ENCODE assay signal across 28 mouse cellular contexts in genomic region chr11:57818189-57818588, GRCm38 (mm10). TPM values are rescaled to one million over a fixed set of nuclear protein-coding genes. Genes with fewer than 3 reads are reported as not detected.
DNase-seq lines count a peak whose midpoint lies in the region; TF ChIP-seq lines count a peak whose summit lies in the region.
"Had no signal": no experiment of that assay in that cellular context is flagged by ENCODE, and none has a peak within 500 bp of the region (broad histone marks: within the 10 kb centered on the region; RNA-seq: fewer than 3 reads in every experiment).

No protein-coding gene starts in this region.

- no peak for DNase-seq in layer of hippocampus, adult 2 months (ENCODE audit: low spot score in 2 of 2)
- no peak for DNase-seq in layer of hippocampus, adult 8-10 months (ENCODE audit: low spot score in 2 of 2)
- DNase-seq in thymus, postnatal 14 days, result peak; percentile 28
- DNase-seq in thymus, postnatal 0 days (ENCODE audit: low spot score), result no peak
- DNase-seq in left cerebral cortex, adult 9 months (ENCODE audit: low spot score in 2 of 2), result no peak
- DNase-seq in urinary bladder, adult 2 months (ENCODE audit: low spot score), result no peak
- DNase-seq: cerebellum, adult 8-10 months; heart, postnatal 10 days; kidney, postnatal 4 days; lung, adult 18-20 months; retina, postnatal 1 day had no signal

- 83% methylated on average over 4 of the region's 4 CpGs for WGBS in bone marrow, adult 2 months

- H3K27ac ChIP-seq in layer of hippocampus, adult 2 months, result no peak overlapping the region
- H3K27ac ChIP-seq in bone marrow, adult 2 months (ENCODE audit: control insufficient read depth, insufficient read depth, low read depth, low read length, poor library complexity), result no peak overlapping the region
- H3K27ac ChIP-seq: embryonic facial prominence, embryonic 12.5 days; heart, embryonic 10.5 days; hindbrain, embryonic 12.5 days; limb, embryonic 12.5 days; macrophage; stomach, embryonic 15.5 days had no signal

- peak; percentile 43 for TF ChIP-seq CTCF in layer of hippocampus, adult 2 months (conservative IDR thresholded peaks at IDR 0.05)
- TF ChIP-seq CTCF in bone marrow, adult 2 months (IDR thresholded peaks at IDR 0.05; ENCODE audit: control insufficient read depth, insufficient read depth, low read length), result peak; percentile 34

- no peak overlapping the region for H3K4me3 ChIP-seq in layer of hippocampus, adult 2 months
- no peak overlapping the region for H3K4me3 ChIP-seq in bone marrow, adult 2 months (replicated peaks; ENCODE audit: control insufficient read depth, low read depth, low read length)
- H3K4me3 ChIP-seq: embryonic facial prominence, embryonic 12.5 days; erythroblast, embryonic 14.5 days; heart, embryonic 10.5 days; hindbrain, embryonic 12.5 days; limb, embryonic 12.5 days; stomach, embryonic 15.5 days had no signal

- no peak for TF ChIP-seq POLR2A in bone marrow, adult 2 months (IDR thresholded peaks at IDR 0.05; ENCODE audit: borderline replicate concordance, control insufficient read depth, low read depth, low read length)

- no peaks in the 10 kb centered on the region for H3K4me1 ChIP-seq in bone marrow, adult 2 months (ENCODE audit: control insufficient read depth, insufficient read depth, low read length)
- H3K4me1 ChIP-seq: embryonic facial prominence, embryonic 12.5 days; hindbrain, embryonic 12.5 days; stomach, embryonic 15.5 days had no signal

RNA-seq across cellular contexts. Expression of gene Hand1, which starts 14.4 kb away (rescaled TPM):
- total RNA-seq in layer of hippocampus, adult 2 months (2021), result not detected
- total RNA-seq in layer of hippocampus, adult 8-10 months (2022), result not detected
- polyA plus RNA-seq in thymus, postnatal 0 days (2015; fragmentation: Nextera tagmentation; extraction: Ambion mirVana), result 0.46 and 0.57 TPM in 2 replicates
- not detected in 2 replicates for polyA plus RNA-seq in bone marrow, adult 2 months (2011; ENCODE audit: insufficient read depth, insufficient read length, low replicate concordance, missing spikeins)
- 0.69 and 1.1 TPM in 2 replicates for polyA plus RNA-seq in urinary bladder, adult 2 months (2012; rRNA removed)
- total RNA-seq: G1E; gastrocnemius, postnatal 4 days; layer of hippocampus, postnatal 14 days; left cerebral cortex, postnatal 10 days had no signal
- polyA plus RNA-seq: C2C12; cortical plate, adult 2 months; erythroblast, embryonic 14.5 days; forebrain, embryonic 14.5 days; G1E; kidney, embryonic 14.5 days; macrophage; midbrain, embryonic 11.5 days had no signal

RNA-seq across cellular contexts. Expression of gene Sap30l, which starts 16.8 kb away (rescaled TPM):
- 10 to 100 TPM; 50.6 to 54.6 TPM for total RNA-seq in layer of hippocampus, adult 2 months (2021)
- total RNA-seq in layer of hippocampus, adult 8-10 months (2022), result 10 to 100 TPM; 46.8 to 53.4 (median 48.9) TPM
- polyA plus RNA-seq in thymus, postnatal 0 days (2015; fragmentation: Nextera tagmentation; extraction: Ambion mirVana), result 15.6 and 21.3 TPM in 2 replicates
- 19.9 and 22.5 TPM in 2 replicates for polyA plus RNA-seq in bone marrow, adult 2 months (2011; ENCODE audit: insufficient read depth, insufficient read length, low replicate concordance, missing spikeins)
- polyA plus RNA-seq in urinary bladder, adult 2 months (2012; rRNA removed), result 23.5 and 27.8 TPM in 2 replicates
